Mouse (Mus musculus): ENCODE measurements around the gene Zfp275. TPM values are rescaled to one million over a fixed set of nuclear protein-coding genes. Genes with fewer than 3 reads are reported as not detected.
"Not testable (repeated sequence)": the region's sequence is repeated elsewhere in the genome, so short reads cannot be mapped to it uniquely, and the experiment has no call there.

Gene Zfp275
- total RNA-seq (2015; ENCODE audit: low replicate concordance) (1.3 and 6.1 TPM in 2 replicates), total RNA-seq (2017; ENCODE audit: low replicate concordance) (0.84 and 1.3 TPM in 2 replicates)

- no peak for ATAC-seq (replicated peaks; ENCODE audit: low FRiP score, poor library complexity, severe bottlenecking)
Observed at GRCm38 (mm10) chrX:73342483-73342895, at the start of gene Zfp275. TSS of gene Zfp275 (plus strand) at chrX:73342621.

GRCm38 (mm10) chrX:73292876-73293275, 49.5 kb upstream of the Zfp275 start, which contains the start of the genes Xlr5a and Xlr5c:
TSS of gene Xlr5a (minus strand) at chrX:73292976.
TSS of gene Xlr5c (minus strand) at chrX:73292976.
- not testable (repeated sequence) for ATAC-seq (replicated peaks; ENCODE audit: low FRiP score, poor library complexity, severe bottlenecking)

- ATAC-seq (replicated peaks; ENCODE audit: low FRiP score, poor library complexity, severe bottlenecking) = not testable (repeated sequence)
Observed at GRCm38 (mm10) chrX:73295745-73296144, 46.7 kb upstream of the Zfp275 start.

- ATAC-seq (replicated peaks; ENCODE audit: low FRiP score, poor library complexity, severe bottlenecking) = no peak
Observed at GRCm38 (mm10) chrX:73312522-73312921, 29.9 kb upstream of the Zfp275 start.

- no peak for ATAC-seq (replicated peaks; ENCODE audit: low FRiP score, poor library complexity, severe bottlenecking)
Observed at GRCm38 (mm10) chrX:73321029-73321428, 21.4 kb upstream of the Zfp275 start.

- ATAC-seq (replicated peaks; ENCODE audit: low FRiP score, poor library complexity, severe bottlenecking) = no peak
Observed at GRCm38 (mm10) chrX:73327215-73327614, 15.2 kb upstream of the Zfp275 start.

- no peak for ATAC-seq (replicated peaks; ENCODE audit: low FRiP score, poor library complexity, severe bottlenecking)
Observed at GRCm38 (mm10) chrX:73333548-73333947, 8.9 kb upstream of the Zfp275 start.

GRCm38 (mm10) chrX:73336740-73337139, 5.7 kb upstream of the Zfp275 start, which contains the start of gene Gm45015:
TSS of gene Gm45015 (minus strand) at chrX:73336840.
- no peak for ATAC-seq (replicated peaks; ENCODE audit: low FRiP score, poor library complexity, severe bottlenecking)

- ATAC-seq (replicated peaks; ENCODE audit: low FRiP score, poor library complexity, severe bottlenecking) = no peak
Observed at GRCm38 (mm10) chrX:73341473-73341872, 948 bp upstream of the Zfp275 start.

GRCm38 (mm10) chrX:73342068-73342467, 353 bp upstream of the Zfp275 start:
- no peak for ATAC-seq (replicated peaks; ENCODE audit: low FRiP score, poor library complexity, severe bottlenecking)

- ATAC-seq (replicated peaks; ENCODE audit: low FRiP score, poor library complexity, severe bottlenecking) = no peak
Observed at GRCm38 (mm10) chrX:73342941-73343735, 717 bp downstream of the Zfp275 start.

GRCm38 (mm10) chrX:73343802-73344201, 1.4 kb downstream of the Zfp275 start:
- ATAC-seq (replicated peaks; ENCODE audit: low FRiP score, poor library complexity, severe bottlenecking) = no peak

- no peak for ATAC-seq (replicated peaks; ENCODE audit: low FRiP score, poor library complexity, severe bottlenecking)
Observed at GRCm38 (mm10) chrX:73344346-73344745, 1.9 kb downstream of the Zfp275 start.

GRCm38 (mm10) chrX:73356163-73356562, 13.7 kb downstream of the Zfp275 start:
- ATAC-seq (replicated peaks; ENCODE audit: low FRiP score, poor library complexity, severe bottlenecking) = no peak

- ATAC-seq (replicated peaks; ENCODE audit: low FRiP score, poor library complexity, severe bottlenecking) = no peak
Observed at GRCm38 (mm10) chrX:73356719-73357118, 14.3 kb downstream of the Zfp275 start.

GRCm38 (mm10) chrX:73363291-73363690, 20.9 kb downstream of the Zfp275 start:
- ATAC-seq (replicated peaks; ENCODE audit: low FRiP score, poor library complexity, severe bottlenecking) = no peak

GRCm38 (mm10) chrX:73384419-73384818, 42.0 kb downstream of the Zfp275 start:
- ATAC-seq (replicated peaks; ENCODE audit: low FRiP score, poor library complexity, severe bottlenecking) = no peak

GRCm38 (mm10) chrX:73384924-73385323, 42.5 kb downstream of the Zfp275 start:
- ATAC-seq (replicated peaks; ENCODE audit: low FRiP score, poor library complexity, severe bottlenecking) = no peak

GRCm38 (mm10) chrX:73391481-73391880, 49.1 kb downstream of the Zfp275 start:
- no peak for ATAC-seq (replicated peaks; ENCODE audit: low FRiP score, poor library complexity, severe bottlenecking)

- ATAC-seq (replicated peaks; ENCODE audit: low FRiP score, poor library complexity, severe bottlenecking) = no peak
Observed at GRCm38 (mm10) chrX:73396446-73396845, 54.0 kb downstream of the Zfp275 start.

- not testable (repeated sequence) for ATAC-seq (replicated peaks; ENCODE audit: low FRiP score, poor library complexity, severe bottlenecking)
Observed at GRCm38 (mm10) chrX:73398636-73399035, 56.2 kb downstream of the Zfp275 start, which contains the start of gene Gm18336. TSS of gene Gm18336 (minus strand) at chrX:73398736.
